Mouse (Mus musculus): Measurements from ENCODE around the gene Capn7. TPM values are rescaled to one million over a fixed set of nuclear protein-coding genes. Genes with fewer than 3 reads are reported as not detected.

Capn7 gene
- total RNA-seq, 1 experiment from 2014 or later = 36.8 TPM

- DNase-seq = no peak
Observed at GRCm38 (mm10) chr14:31414235-31414966, 78.0 kb downstream of the Capn7 start.

GRCm38 (mm10) chr14:31414967-31415376 lies 78.5 kb downstream of the Capn7 start:
- DNase-seq = peak; percentile 53

- no peak for DNase-seq
Observed at GRCm38 (mm10) chr14:31416411-31416810, 80.0 kb downstream of the Capn7 start.

- no peak for DNase-seq
Observed at GRCm38 (mm10) chr14:31416835-31417549, 80.6 kb downstream of the Capn7 start.

GRCm38 (mm10) chr14:31419279-31419678 lies 82.8 kb downstream of the Capn7 start:
- DNase-seq = peak; percentile 52

GRCm38 (mm10) chr14:31420135-31420534 lies 83.7 kb downstream of the Capn7 start:
- peak; percentile 2 for DNase-seq

GRCm38 (mm10) chr14:31420562-31420961 lies 84.1 kb downstream of the Capn7 start:
- DNase-seq = peak; percentile 4

GRCm38 (mm10) chr14:31420985-31421384 lies 84.5 kb downstream of the Capn7 start:
- DNase-seq = peak; percentile 3

Other genes with a start within 250 kb of the Capn7 start
- gene Smim4, start 207.7 kb upstream of the Capn7 start, total RNA-seq (2021) = 75.2 and 104 TPM in 2 replicates
- gene Nt5dc2, start 205.6 kb upstream of the Capn7 start, total RNA-seq (2021) = 48.5 and 57.7 TPM in 2 replicates
- 74.4 and 78.6 TPM in 2 replicates for gene Stab1, start 168.0 kb upstream of the Capn7 start, total RNA-seq (2021)
- 0.67 and 1.3 TPM in 2 replicates for gene Tnnc1, start 128.3 kb upstream of the Capn7 start, total RNA-seq (2021)
- gene Nisch, start 119.7 kb upstream of the Capn7 start, total RNA-seq (2021) = 269 and 295 TPM in 2 replicates
- gene Sema3g, start 118.8 kb upstream of the Capn7 start, total RNA-seq (2021) = 10.9 and 13.9 TPM in 2 replicates
- gene Phf7, start 85.3 kb upstream of the Capn7 start, total RNA-seq (2021) = 6.8 and 9.6 TPM in 2 replicates
- 58.5 and 62.4 TPM in 2 replicates for gene Bap1, start 85.2 kb upstream of the Capn7 start, total RNA-seq (2021)
- gene Dnah1, start 12.7 kb upstream of the Capn7 start, total RNA-seq (2021) = 1.0 and 1.2 TPM in 2 replicates
- 123 and 142 TPM in 2 replicates for gene Sh3bp5, start 99.4 kb downstream of the Capn7 start, total RNA-seq (2021)
- gene Eaf1, start 157.8 kb downstream of the Capn7 start, total RNA-seq (2021) = 41.5 and 44.2 TPM in 2 replicates
- gene Mettl6, start 158.4 kb downstream of the Capn7 start, total RNA-seq (2021) = 22.0 and 30.2 TPM in 2 replicates